ENCODE assay signal across 9 mouse cellular contexts in the genomic region with DNA sequence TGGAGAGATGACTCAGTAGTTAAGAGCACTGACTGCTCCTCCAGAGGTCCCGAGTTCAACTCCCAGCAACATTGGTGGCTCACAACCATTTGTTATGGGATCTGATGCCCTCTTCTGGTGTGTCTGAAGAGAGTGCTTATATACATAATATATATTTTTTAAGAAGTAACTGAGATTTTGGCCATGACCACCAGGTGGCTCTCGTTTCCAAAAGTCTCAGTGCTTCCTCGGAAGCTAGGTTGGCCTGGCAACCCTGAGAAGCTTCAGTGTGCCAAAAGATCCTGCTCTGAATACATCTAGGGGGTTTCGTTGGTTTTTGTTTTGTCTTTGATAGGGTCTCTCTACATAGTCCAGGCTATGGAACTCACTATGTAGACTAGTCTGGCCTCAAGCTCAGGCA. TPM values are rescaled to one million over a fixed set of nuclear protein-coding genes. Genes with fewer than 3 reads are reported as not detected.
DNase-seq lines count a peak whose midpoint lies in the region; ATAC-seq lines count a peak whose summit lies in the region.
"Had no signal": no experiment of that assay in that cellular context is flagged by ENCODE, and none has a peak within 500 bp of the region (broad histone marks: within the 10 kb centered on the region; RNA-seq: fewer than 3 reads in every experiment).

No protein-coding gene starts in this region.

- no peaks in the 10 kb centered on the region for H3K9me3 ChIP-seq in heart, embryonic 11.5 days (replicated peaks; ENCODE audit: control insufficient read depth, low read length)
- no peaks in the 10 kb centered on the region for H3K9me3 ChIP-seq in hindbrain, embryonic 16.5 days (ENCODE audit: control insufficient read depth, low read length)
- no peaks in the 10 kb centered on the region for H3K9me3 ChIP-seq in midbrain, embryonic 11.5 days (ENCODE audit: control insufficient read depth, low read length)
- H3K9me3 ChIP-seq: liver, embryonic 15.5 days had no signal

- 24% methylated on average over 4 of the region's 4 CpGs for WGBS in heart, embryonic 11.5 days (ENCODE audit: insufficient replicate concordance)
- WGBS in hindbrain, embryonic 16.5 days: 21% methylated on average over 4 of the region's 4 CpGs
- WGBS in midbrain, embryonic 11.5 days: 37% methylated on average over 4 of the region's 4 CpGs

- peak; percentile 55 for DNase-seq in heart, adult 8-10 months (ENCODE audit: low spot score)
- DNase-seq in brain, adult 2 months (ENCODE audit: low read depth, low spot score): peak; percentile 91
- peak; percentile 63 for DNase-seq in fibroblast of lung, adult 2 months (ENCODE audit: low read depth)
- peak; percentile 80 for DNase-seq in left cerebral cortex, postnatal 4 days
- peak; percentile 97 for DNase-seq in midbrain, embryonic 11.5 days (ENCODE audit: low spot score, missing footprints)
- DNase-seq in spleen, adult 12 weeks (ENCODE audit: low spot score): peak; percentile 36

- no peak for ATAC-seq in heart, embryonic 11.5 days (replicated peaks; ENCODE audit: insufficient number of reproducible peaks, low FRiP score, low TSS enrichment)
- peak; percentile 86 for ATAC-seq in hindbrain, embryonic 16.5 days
- ATAC-seq in midbrain, embryonic 11.5 days (ENCODE audit: low FRiP score): peak; percentile 65

- H3K4me2 ChIP-seq in heart, embryonic 11.5 days: no peak overlapping the region
- no peak overlapping the region for H3K4me2 ChIP-seq in hindbrain, embryonic 16.5 days (ENCODE audit: low read length)
- no peak overlapping the region for H3K4me2 ChIP-seq in midbrain, embryonic 11.5 days
- H3K4me2 ChIP-seq: liver, embryonic 15.5 days had no signal

- H3K27me3 ChIP-seq in heart, embryonic 11.5 days (ENCODE audit: control insufficient read depth, insufficient read depth, low read length): no peaks in the 10 kb centered on the region
- H3K27me3 ChIP-seq in hindbrain, embryonic 16.5 days (replicated peaks; ENCODE audit: control insufficient read depth, insufficient read depth, low read length): no peaks in the 10 kb centered on the region
- H3K27me3 ChIP-seq in midbrain, embryonic 11.5 days (ENCODE audit: control insufficient read depth, insufficient read depth, low read length): no peaks in the 10 kb centered on the region
- H3K27me3 ChIP-seq: liver, embryonic 15.5 days had no signal

- intact Hi-C loops in left cerebral cortex, postnatal 4 days (cut with DNase I): no loop called here

- H3K4me1 ChIP-seq in heart, embryonic 11.5 days (ENCODE audit: control insufficient read depth, insufficient read depth, low read length): peaks cover 4% of the 10 kb centered on the region; the same call in 1 of the 2 replicates
- peaks cover 13% of the 10 kb centered on the region for H3K4me1 ChIP-seq in hindbrain, embryonic 16.5 days (ENCODE audit: control insufficient read depth, insufficient read depth, low read depth, low read length)
- H3K4me1 ChIP-seq in midbrain, embryonic 11.5 days (ENCODE audit: control insufficient read depth, insufficient read depth, low read length): peaks cover 4% of the 10 kb centered on the region; the same call in 1 of the 2 replicates

- H3K27ac ChIP-seq in heart, embryonic 11.5 days (ENCODE audit: low read depth, low read length): no peak overlapping the region
- H3K27ac ChIP-seq in hindbrain, embryonic 16.5 days (ENCODE audit: low read depth, low read length): no peak overlapping the region
- H3K27ac ChIP-seq in midbrain, embryonic 11.5 days (ENCODE audit: low read depth, low read length): no peak overlapping the region
- H3K27ac ChIP-seq: liver, embryonic 15.5 days had no signal

- no peak overlapping the region for H3K4me3 ChIP-seq in heart, embryonic 11.5 days (ENCODE audit: low read depth, low read length)
- H3K4me3 ChIP-seq in hindbrain, embryonic 16.5 days (ENCODE audit: low read length): no peak overlapping the region
- no peak overlapping the region for H3K4me3 ChIP-seq in midbrain, embryonic 11.5 days (ENCODE audit: low read depth, low read length)
- H3K4me3 ChIP-seq: liver, embryonic 15.5 days had no signal

- peaks cover 11% of the 10 kb centered on the region; the same call in 1 of the 2 replicates for H3K36me3 ChIP-seq in heart, embryonic 11.5 days (ENCODE audit: control insufficient read depth, insufficient read depth, low read length)
- H3K36me3 ChIP-seq in hindbrain, embryonic 16.5 days (ENCODE audit: control insufficient read depth, insufficient read depth, low read length): peaks cover 8% of the 10 kb centered on the region; the same call in 1 of the 2 replicates
- H3K36me3 ChIP-seq in midbrain, embryonic 11.5 days (ENCODE audit: control insufficient read depth, insufficient read depth, low read length): no peaks in the 10 kb centered on the region

- no peak overlapping the region for H3K9ac ChIP-seq in heart, embryonic 11.5 days (ENCODE audit: low read depth, low read length)
- no peak overlapping the region for H3K9ac ChIP-seq in hindbrain, embryonic 16.5 days (ENCODE audit: low read depth, low read length)
- H3K9ac ChIP-seq in midbrain, embryonic 11.5 days (ENCODE audit: low read length): no peak overlapping the region
- H3K9ac ChIP-seq: liver, embryonic 15.5 days had no signal

RNA-seq across cellular contexts. Expression of a gene that starts 10.6 kb away (rescaled TPM):
- 10 to 100 TPM; 23.2 to 32.4 (median 28.9) TPM for total RNA-seq in heart, adult 8-10 months (2022)
- 22.3 and 25.5 TPM in 2 replicates for polyA plus RNA-seq in heart, embryonic 11.5 days (2014; fragmentation: Nextera tagmentation; extraction: Ambion mirVana)
- polyA plus RNA-seq in hindbrain, embryonic 16.5 days (2015; fragmentation: Nextera tagmentation; extraction: Ambion mirVana): 11.2 and 11.5 TPM in 2 replicates
- 10 to 100 TPM; 88.1 to 89.5 TPM for total RNA-seq in left cerebral cortex, postnatal 4 days (2021)
- 12.8 and 13.7 TPM in 2 replicates for polyA plus RNA-seq in midbrain, embryonic 11.5 days (2014; fragmentation: Nextera tagmentation; extraction: Ambion mirVana)

RNA-seq across cellular contexts. Expression of a gene that starts 20.9 kb away (rescaled TPM):
- 10 to 100 TPM; 80.1 to 97.8 (median 88.2) TPM for total RNA-seq in heart, adult 8-10 months (2022)
- 353 and 356 TPM in 2 replicates for polyA plus RNA-seq in heart, embryonic 11.5 days (2014; fragmentation: Nextera tagmentation; extraction: Ambion mirVana)
- polyA plus RNA-seq in hindbrain, embryonic 16.5 days (2015; fragmentation: Nextera tagmentation; extraction: Ambion mirVana): 223 and 239 TPM in 2 replicates
- total RNA-seq in left cerebral cortex, postnatal 4 days (2021): 10 to 100 TPM; 35.4 to 44.5 TPM
- 966 and 1,015 TPM in 2 replicates for polyA plus RNA-seq in midbrain, embryonic 11.5 days (2014; fragmentation: Nextera tagmentation; extraction: Ambion mirVana)

RNA-seq across cellular contexts. Expression of a gene that starts 49.9 kb away (rescaled TPM):
- 100 to 1,000 TPM; 262 to 310 (median 280) TPM for total RNA-seq in heart, adult 8-10 months (2022)
- 4,475 and 4,598 TPM in 2 replicates for polyA plus RNA-seq in heart, embryonic 11.5 days (2014; fragmentation: Nextera tagmentation; extraction: Ambion mirVana)
- 4,094 and 4,423 TPM in 2 replicates for polyA plus RNA-seq in hindbrain, embryonic 16.5 days (2015; fragmentation: Nextera tagmentation; extraction: Ambion mirVana)
- total RNA-seq in left cerebral cortex, postnatal 4 days (2021): 1,000 to 10,000 TPM; 2,159 to 2,195 TPM
- polyA plus RNA-seq in midbrain, embryonic 11.5 days (2014; fragmentation: Nextera tagmentation; extraction: Ambion mirVana): 5,393 and 5,428 TPM in 2 replicates

RNA-seq across cellular contexts. Expression of a gene that starts 55.6 kb away (rescaled TPM):
- total RNA-seq in heart, adult 8-10 months (2022): 1 to 10 TPM in 3 of 4 experiments, under 1 TPM in 1; 0.73 to 2.3 (median 1.2) TPM
- polyA plus RNA-seq in heart, embryonic 11.5 days (2014; fragmentation: Nextera tagmentation; extraction: Ambion mirVana): 0.72 and 0.90 TPM in 2 replicates
- polyA plus RNA-seq in hindbrain, embryonic 16.5 days (2015; fragmentation: Nextera tagmentation; extraction: Ambion mirVana): 0.35 and 0.40 TPM in 2 replicates
- under 1 TPM; 0.46 to 0.74 TPM for total RNA-seq in left cerebral cortex, postnatal 4 days (2021)
- 0.46 and 0.92 TPM in 2 replicates for polyA plus RNA-seq in midbrain, embryonic 11.5 days (2014; fragmentation: Nextera tagmentation; extraction: Ambion mirVana)

Comparison
In these comparisons a context has a peak if more than half of its experiments do, and no peak if none do; other contexts are left out.
1. DNase-seq: peak in every context shown above with its lines; median percentile 97 in midbrain, embryonic 11.5 days; 91 in brain, adult 2 months; 80 in left cerebral cortex, postnatal 4 days; 63 in fibroblast of lung, adult 2 months; 55 in heart, adult 8-10 months; 36 in spleen, adult 12 weeks.